Mouse (Mus musculus): ENCODE measurements around the gene Mcm3ap.

The Mcm3ap gene

DNA sequence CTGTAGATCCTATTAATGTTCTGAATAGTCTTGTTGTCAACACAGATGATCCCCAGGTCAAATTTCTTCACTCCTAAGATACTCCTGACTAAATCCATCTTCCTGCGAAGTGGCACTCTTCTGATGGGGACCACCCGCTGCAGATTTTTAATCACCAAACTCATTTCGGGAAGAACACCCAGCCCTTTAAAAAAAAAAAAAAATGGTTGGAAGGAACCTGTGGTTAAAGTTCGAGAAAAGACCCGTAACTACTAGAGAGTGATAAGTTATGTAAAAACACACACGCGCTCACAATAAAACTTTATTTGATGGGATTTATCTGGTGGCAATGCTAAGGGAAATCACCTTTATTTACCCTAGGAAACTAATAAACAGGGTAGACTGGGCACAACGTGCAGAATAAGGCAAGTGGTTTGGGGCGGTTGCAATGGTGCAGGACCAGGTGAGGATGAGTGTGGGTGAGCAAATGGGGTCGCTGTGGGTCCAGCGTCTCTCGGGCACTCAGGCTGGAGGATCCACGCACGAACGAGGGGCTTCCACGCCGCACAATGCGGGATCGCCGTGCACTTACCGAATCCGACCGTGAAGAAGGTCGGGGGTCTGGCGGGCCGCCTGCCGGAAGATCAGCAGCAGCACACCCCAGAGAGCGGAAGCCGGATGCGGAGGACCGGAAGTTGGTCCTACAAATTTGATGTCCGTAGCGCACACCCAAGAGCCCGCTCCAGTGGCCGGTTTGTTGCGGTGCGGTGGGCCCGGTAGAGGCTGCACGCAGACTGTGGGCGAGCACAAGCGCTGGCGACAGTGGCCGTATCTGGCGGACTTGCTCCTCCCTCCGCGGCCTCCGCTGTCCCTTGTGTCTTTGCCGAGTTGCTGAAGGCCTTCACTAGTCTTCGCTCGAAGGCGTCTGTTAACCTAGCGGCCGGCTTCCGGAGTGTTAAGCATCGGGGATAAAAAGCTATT, at the start of gene Mcm3ap, which contains the start of gene Ybey:
Gene Mcm3ap (plus strand): TSS at position 725 of the 960 bp plus-strand sequence.
Gene Ybey (minus strand): TSS at position 912 of the 960 bp plus-strand sequence.
- DNase-seq (ENCODE audit: low spot score in 2 of 2) = peak; percentile 78 to 88

DNA sequence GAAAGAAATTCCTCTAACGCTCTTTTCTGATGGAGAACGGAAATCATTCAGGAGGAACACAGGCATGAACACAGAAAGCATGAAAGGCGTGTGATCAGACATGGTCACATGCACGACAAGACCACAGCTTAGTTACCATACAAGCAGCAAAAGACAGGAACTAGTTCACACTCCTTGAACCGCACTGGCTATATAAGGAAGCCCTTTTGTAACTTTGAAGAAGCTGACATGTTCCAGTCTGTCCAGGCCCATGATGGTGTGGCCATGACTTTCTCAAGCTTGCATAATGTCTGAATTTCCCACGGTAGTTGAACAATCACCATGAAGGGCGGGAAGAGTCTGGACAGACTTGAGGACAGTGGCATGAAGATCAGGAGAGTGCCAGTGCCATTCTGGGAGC, 43.1 kb upstream of the Mcm3ap start:
- no peak for DNase-seq (ENCODE audit: low spot score in 2 of 2)

DNA sequence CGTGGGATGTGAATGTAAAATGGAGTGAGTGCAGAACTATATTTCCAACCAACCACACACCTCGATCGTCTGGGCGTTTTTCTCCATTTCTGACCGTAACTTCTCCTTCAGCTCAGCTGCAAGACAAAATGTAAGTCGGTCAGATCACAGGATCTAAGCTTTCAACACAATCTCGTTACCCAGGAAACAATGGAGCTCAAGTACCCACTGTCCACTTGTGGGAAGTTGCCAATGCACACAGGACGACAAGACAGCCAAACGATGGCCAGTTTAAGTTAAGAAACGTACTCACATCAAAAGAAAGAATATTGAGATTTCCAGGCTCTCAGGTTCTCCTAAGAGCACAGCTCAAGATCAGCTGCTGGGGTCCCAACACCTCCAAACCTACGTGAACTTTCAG, 34.8 kb upstream of the Mcm3ap start:
- DNase-seq (ENCODE audit: low spot score in 2 of 2) = no peak

DNA sequence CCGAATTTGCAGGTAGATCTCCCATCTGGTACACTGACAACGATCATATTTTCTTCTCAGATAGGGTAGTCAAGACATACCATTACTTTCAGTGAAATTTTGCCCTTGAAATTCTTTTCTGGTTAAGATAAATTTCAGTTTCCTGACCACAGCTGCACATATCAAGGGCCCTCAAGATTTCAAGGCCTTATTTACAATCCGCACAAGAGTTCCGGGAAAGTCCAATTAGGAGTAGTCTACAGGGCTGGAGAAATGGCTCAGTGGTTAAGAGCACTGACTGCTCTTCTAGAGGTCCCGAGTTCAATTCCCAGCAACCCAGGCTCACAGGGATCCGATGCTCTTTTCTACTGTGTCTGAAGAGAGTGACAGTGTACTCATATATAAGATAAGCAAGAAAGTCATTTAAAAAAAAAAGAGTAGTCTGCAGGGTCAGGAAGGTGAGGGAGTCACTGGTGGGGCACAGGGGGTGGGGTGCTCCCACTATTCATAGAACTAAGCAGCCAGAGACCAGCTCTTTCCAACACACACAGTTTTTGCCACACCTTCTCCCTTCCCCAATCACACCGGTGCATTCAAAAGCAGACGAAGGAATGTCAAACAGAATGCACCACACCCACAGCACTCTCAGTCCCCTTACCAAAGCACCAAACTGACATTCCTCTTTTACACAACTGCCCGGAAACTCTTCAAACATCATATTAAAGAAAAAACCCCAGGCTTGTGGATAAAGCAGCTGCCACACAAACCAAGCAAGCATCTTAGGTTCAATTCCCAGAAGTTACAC, 29.4 kb upstream of the Mcm3ap start:
- no peak for DNase-seq (ENCODE audit: low spot score in 2 of 2)

DNA sequence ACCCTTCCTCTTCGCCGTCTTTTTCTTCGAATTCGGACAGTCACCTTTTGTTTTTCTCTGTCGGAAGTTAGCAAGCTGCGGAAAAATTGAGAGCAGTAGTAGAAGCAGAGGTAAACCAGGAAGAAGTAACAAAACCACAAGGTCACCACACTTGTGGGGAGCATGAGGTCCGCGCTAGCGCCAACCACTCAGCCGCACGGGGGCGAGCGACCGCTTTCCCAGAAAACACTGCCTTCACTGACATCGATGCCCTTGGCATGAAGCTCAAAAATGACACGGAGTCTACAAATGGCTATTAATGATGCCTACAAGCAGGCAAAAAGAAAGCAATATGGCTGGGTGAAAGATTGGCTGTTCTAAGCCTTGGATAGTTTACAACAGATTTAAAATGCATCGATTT, 28.4 kb upstream of the Mcm3ap start, which contains the start of gene AC141477.1:
Gene AC141477.1 (minus strand): TSS at position 164 of the 400 bp plus-strand sequence.
- no peak for DNase-seq (ENCODE audit: low spot score in 2 of 2)

DNA sequence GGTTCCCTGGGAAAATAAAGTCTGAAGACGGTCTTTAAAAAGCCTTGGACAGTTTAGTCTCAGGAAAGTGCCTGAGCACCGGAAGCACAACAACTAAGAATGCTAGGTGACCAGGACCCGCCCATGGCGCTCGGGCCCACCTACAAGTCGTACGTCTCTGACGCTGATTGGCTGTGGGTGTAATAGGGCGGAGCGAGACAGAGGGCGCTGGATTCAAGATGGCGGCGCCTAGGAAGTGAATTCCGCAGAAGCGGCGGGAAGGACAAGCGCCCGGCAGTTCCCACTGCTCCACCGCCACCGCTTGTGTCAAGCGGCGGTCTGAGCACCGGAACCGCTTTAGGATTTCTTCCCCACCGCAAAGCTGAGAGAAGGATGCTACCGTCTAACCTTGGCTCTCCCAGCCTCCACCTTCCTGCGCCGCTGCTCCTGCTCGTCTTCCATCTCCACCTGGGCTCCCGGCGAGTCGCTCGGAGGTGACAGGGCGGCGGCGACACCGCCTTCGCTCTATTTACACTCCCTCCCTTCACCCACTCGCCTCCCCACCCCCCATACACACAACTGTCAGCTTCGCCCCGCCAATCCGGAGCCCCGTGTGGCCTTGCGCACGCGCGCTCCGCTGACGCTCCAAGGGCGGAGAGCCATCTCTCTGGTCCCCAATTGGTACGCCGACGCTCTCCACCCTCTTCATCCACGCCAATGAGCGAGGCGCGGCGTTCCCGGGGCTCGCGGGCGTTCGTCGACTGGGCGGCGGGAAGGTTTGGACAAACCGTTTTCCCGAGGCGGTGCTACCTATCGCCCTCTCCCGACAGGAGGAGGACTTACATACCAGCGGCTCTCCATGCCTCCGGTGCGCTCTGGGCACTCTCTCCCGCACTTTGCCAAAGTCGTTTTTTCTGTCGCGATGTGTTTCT, 26.3 kb upstream of the Mcm3ap start, which contains the start of gene Pcnt:
Gene Pcnt (minus strand): TSS at position 609 of the 911 bp plus-strand sequence.
- peak; percentile 86 to 95 for DNase-seq (ENCODE audit: low spot score in 2 of 2)

DNA sequence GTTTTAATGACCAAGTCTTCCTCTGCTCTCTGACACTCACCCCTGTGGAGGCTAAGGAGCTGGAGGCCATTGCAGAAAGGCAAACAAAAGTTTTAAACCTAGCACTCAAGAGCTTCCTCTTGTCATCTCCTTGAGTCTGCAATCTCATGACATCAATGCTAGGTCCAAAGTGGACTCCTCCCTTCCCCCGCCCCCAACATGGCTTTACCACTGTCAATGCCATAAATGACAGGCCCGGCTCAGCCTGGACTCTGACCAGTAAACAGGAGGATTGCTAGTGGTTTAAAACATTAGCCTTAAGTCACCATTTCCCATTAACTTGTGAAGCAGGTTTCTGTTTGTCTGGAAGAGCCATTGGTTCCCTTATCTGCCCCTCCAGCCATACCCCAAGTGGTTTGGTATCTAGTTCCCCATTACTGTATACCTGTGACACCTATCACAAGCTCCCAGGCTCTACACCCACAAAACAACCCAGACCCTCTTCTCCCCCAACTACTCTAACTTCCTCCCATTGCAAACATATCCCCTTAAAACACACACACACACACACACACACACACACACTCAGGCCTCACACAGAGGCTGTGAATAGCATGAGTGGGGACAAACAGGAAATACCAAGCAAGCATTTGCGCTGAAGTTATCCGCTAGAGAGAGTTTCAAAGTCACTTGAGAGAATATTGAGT, 22.6 kb upstream of the Mcm3ap start:
- no peak for DNase-seq (ENCODE audit: low spot score in 2 of 2)

DNA sequence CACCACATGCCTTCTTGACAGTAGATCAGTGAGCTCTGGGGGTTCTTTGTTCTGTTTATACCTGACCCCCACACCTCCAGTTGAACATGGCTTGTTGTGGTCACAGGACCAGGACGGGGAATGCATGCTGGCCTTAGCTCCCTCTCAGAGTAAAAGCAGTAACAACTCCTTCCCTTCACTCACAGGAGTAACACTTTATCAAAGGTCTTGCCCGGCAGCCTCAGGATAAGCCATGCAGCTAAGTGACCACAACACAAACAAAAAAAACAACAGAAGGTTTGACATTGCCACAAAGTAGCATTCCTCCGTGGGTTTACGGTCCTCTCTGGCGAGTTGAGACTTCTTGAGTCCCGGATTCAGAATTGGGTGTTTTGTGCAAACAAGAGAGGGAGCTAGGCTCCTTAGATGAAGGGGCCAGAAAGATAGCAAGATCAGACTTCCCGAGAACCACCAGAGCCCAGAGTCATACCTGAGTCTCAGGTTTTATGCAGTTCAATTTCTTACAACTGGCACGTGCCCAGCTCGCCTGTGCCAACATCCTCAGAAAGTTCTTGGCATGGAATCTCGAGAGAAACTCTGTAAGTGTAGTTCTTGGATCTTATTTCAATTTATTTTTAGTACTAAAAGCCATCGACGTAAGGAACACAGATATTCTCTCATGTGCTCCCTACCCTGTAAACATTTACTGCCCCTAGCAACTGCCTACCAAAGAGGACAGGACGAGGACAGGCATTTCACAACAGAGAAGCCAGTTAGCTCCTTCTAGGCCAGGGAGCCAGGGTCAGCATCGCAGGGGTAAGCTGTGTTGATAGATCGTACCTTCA, 21.1 kb upstream of the Mcm3ap start:
- DNase-seq (ENCODE audit: low spot score in 2 of 2) = no peak

DNA sequence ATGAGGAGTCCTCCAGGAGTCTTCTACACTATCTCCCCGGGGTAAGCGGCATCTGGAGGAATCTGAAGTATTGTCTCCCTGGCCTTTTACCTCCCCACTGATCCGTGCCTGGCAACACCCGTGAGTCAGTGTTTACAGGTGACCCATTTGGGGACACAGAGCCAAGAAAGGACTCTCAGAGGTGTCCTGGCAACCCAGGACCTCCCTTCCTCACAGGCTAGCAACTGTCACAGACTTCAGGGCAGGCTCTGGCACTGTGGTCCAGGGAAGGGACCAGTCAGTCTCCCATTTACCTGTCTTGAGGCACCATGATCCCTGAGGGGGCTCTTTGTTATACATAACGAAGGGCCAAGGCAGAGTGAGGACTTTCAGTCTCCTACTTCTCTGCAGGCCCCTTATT, 19.9 kb upstream of the Mcm3ap start, which contains the start of gene 2610028H24Rik:
Gene 2610028H24Rik (plus strand): TSS at position 231 of the 400 bp plus-strand sequence.
- no peak for DNase-seq (ENCODE audit: low spot score in 2 of 2)

DNA sequence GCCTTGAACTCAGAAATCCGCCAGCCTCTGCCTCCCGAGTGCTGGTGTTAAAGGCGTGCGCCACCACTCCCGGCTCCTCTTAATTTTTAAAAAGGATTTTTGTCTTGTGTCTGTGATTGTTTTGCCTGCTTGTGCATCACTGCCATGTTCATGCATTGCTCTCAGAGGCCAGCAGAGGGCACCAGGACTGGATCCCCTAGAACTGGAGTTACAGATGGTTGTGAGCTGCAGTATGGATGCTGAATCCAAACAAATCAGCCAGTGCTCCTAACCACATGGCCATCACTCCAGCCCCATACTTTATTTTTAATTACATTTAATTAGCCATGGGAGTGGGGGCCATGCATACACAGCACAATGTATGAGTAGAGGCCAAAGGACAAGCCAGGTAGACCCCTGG, 13.4 kb upstream of the Mcm3ap start:
- peak; percentile 32 to 41 for DNase-seq (ENCODE audit: low spot score in 2 of 2)

DNA sequence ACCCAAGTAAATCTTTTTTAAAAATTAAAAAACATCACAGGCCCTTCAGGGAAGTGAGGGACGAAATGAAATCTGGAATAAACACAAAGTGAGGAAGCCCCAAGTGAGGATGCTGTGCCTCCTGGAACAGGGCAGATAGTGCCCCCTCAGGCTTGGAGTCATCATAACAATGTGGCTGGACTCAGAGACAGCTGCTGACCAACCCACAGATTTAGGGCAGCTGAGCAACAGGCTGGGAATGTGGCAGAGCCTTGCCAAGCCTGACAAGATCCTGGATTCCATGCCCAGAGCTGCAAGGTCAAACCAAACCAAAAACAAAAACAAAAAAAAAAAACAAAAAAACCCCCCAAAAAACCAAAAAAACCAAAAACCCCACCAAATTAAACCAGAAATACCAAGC, 7.5 kb upstream of the Mcm3ap start:
- no peak for DNase-seq (ENCODE audit: low spot score in 2 of 2)

DNA sequence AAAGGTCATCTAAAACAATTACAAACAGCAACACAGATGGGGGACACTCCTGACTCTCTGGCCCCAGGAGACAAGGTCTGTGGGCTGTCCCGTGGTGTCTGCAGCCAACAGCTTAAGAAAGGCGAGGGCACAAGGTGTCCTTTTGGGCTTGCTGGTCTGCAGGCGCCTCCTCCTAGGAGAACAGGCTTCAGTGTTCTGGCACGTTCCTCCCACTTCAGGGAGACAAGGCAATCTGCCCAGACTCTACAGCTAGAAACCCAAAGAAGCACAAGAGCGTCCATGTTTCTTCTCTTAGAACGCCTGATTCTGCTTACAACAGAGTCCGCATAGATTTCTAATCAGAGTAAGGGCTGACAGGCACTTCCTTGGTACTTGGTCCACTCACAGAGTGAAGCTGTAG, 6.4 kb upstream of the Mcm3ap start:
- no peak for DNase-seq (ENCODE audit: low spot score in 2 of 2)

DNA sequence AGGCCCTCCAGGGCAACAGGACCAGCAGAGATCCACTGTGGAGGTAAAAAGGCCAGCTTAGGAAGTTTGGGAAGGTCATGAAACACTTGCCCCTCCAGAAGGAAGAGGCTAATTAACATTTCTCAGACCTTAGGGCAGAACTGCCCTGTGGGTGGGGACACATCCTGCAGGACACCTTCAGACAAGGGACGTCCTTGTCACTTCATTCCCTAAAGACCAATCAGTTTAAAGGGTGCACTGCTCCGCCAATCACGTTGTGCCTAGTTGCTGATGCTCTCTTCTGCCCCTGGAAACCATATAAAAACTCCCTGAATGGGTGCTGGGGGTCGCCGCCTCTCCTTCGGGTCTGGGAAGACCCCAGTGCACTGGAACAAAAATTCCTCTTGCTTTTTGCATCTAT, 6.0 kb upstream of the Mcm3ap start:
- DNase-seq (ENCODE audit: low spot score in 2 of 2) = no peak

DNA sequence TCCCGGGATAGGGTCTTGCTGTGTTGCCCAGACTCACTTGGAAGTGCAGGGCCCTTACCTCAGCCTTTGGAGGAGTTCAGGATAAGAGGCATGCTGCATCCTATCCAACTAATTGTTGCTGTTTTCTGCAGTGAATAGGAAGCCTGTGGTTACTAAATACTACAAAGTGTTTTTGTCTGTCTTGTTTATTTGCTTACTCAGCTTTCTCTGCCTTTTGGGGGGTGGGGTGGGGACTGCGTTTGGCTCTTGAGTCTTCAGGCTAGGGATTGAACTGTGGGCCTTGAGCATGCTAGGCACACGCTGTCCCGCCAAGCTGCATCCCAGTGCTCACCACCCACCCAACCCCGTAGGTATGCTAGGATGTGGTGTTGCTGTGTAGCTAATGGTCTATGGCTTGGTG, 5.0 kb downstream of the Mcm3ap start:
- DNase-seq (ENCODE audit: low spot score in 2 of 2) = no peak

DNA sequence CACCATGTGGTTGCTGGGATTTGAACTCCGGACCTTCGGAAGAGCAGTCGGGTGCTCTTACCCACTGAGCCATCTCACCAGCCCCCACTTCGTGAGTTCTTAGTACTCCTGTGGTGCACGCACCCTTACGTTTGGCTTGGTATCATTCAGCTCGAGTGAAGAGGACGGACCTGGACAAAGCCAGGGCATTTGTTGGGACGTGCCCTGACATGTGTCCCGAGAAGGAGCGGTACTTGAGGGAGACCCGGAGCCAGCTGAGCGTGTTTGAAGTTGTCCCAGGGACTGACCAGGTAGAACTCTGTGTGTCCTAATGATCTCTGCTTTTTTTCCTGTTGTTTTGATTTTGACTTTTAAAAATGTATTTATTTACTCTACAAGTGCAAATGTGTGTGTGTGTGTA, 12.1 kb downstream of the Mcm3ap start:
- DNase-seq (ENCODE audit: low spot score in 2 of 2) = no peak

DNA sequence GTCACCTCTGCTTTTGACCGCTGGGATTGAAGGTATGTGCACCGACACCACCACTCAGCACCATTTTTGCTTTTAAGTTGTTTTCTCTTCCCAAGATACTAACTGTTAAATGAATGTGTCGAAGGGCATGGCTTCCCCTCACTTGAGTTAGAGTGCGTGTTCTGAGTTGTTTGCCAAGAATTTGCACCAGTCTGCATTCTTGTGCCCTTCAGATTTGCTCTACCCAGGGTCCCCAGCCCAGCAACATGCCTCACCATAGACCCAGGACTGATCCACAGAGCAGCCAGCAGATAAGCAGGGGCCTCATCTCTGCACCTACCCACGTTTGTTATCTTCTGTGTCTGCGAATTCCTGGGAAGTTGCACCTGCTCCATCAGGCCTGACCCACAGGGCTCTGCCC, 12.8 kb downstream of the Mcm3ap start:
- DNase-seq (ENCODE audit: low spot score in 2 of 2) = no peak

DNA sequence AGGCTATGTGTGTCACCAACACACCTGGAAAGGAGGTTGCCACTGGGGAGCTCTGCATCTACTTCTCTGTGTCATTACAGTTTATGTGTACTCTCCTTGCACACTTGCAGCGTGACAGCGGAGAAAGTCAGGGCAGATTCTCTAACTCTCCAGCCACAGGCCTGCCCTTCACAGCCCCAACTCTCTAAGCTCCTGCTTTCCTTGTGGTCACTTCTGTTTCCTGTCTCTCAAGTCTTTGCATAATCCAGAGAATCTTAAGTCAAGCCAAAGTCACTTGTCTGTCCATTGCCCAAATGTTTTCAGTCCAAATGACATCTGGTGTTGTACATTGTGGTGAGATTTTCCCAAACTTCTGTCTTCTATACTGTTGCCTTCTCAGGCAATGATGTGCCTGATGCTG, 17.6 kb downstream of the Mcm3ap start:
- no peak for DNase-seq (ENCODE audit: low spot score in 2 of 2)

DNA sequence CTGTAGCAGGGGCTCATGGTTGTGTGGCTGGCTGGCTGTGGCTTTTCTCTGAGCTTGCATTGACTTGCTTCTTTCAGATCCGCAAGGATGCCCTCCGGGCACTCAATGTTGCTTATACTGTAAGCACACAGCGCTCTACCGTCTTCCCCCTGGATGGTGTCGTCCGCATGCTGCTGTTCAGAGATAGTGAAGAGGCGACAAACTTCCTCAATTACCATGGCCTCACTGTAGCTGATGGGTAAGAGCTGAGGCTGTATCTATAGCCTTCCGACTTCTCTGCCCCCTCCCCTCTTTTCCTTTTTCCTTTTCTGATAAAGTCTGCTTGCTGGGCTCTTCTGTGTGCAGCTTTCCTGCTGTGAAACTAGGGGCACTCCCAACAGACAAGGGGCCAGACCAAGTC, 19.5 kb downstream of the Mcm3ap start:
- no peak for DNase-seq (ENCODE audit: low spot score in 2 of 2)

DNA sequence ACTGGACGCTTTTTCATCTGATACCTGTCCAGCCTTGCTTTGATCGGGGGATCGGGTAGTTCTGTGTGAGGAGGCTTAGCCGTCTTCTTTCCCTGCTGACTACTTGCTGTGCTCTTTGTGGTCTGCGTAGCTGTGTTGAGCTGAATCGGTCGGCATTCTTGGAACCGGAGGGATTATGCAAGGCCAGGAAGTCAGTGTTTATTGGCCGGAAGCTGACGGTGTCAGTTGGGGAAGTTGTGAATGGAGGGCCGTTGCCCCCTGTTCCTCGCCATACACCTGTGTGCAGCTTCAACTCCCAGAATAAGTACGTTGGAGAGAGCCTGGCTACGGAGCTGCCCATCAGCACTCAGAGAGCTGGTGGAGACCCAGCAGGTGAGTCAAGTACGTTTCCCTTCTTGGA, 20.5 kb downstream of the Mcm3ap start:
- DNase-seq (ENCODE audit: low spot score in 2 of 2) = no peak

DNA sequence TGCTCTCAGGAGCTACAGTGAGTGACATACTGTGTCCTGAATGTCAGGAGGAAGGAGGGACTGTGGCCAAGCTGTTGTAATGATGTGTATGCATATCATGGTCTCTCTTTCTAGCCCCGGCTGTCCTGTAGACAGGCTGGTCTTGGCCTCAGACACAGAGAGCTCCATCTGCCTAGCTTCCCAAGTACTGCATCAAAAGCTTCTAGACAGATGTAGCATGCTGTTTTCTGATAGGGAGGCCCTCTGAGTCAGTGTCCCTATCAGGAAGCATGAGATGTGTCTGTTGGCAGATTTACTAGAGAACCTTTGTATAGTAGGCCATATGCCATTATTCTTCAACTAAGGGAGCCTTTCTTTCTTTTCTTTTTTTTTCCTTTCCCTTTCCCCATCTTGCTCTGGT, 24.8 kb downstream of the Mcm3ap start:
- DNase-seq (ENCODE audit: low spot score in 2 of 2) = no peak
